In the genomic region with DNA sequence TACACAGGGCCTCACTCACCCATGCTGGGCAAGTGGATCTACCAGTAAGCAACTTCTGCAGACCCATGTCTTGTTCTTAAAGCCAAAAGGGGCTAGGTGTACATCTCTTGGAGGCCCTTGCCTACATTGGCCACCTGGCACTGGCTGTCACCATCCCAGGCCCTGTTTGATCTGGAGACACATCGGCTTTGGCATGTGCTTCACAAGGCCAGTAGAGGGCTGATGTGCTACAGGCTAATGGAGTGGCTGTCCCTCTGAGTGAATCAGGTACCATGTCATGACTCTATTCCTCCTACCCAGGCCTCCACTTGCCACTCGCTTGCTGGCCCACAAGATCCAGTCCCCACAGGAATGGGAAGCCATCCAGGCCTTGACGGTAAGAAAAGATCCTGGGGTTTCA, we compare ENCODE assay signal across 37 mouse cellular contexts. TPM values are rescaled to one million over a fixed set of nuclear protein-coding genes. Genes with fewer than 3 reads are reported as not detected.
DNase-seq lines count a peak whose midpoint lies in the region; ATAC-seq and TF ChIP-seq lines count a peak whose summit lies in the region.
"Had no signal": no experiment of that assay in that cellular context is flagged by ENCODE, and none has a peak within 500 bp of the region (broad histone marks: within the 10 kb centered on the region; RNA-seq: fewer than 3 reads in every experiment).

No protein-coding gene starts in this region.

- no peak overlapping the region for H3K27ac ChIP-seq in heart, embryonic 11.5 days (ENCODE audit: low read depth, low read length)
- H3K27ac ChIP-seq in liver, embryonic 14.5 days = no peak overlapping the region
- no peak overlapping the region for H3K27ac ChIP-seq in midbrain, postnatal 0 days (ENCODE audit: low read depth, low read length)
- H3K27ac ChIP-seq in midbrain, embryonic 10.5 days (replicated peaks) = no peak overlapping the region
- H3K27ac ChIP-seq: heart, embryonic 10.5 days; hindbrain, embryonic 14.5 days; kidney, embryonic 15.5 days; limb, embryonic 10.5 days; limb, embryonic 15.5 days had no signal

- no peaks in the 10 kb centered on the region for H3K9me3 ChIP-seq in heart, embryonic 11.5 days (replicated peaks; ENCODE audit: control insufficient read depth, low read length)
- no peaks in the 10 kb centered on the region for H3K9me3 ChIP-seq in liver, embryonic 14.5 days (ENCODE audit: control insufficient read depth, low read length)
- H3K9me3 ChIP-seq in midbrain, postnatal 0 days (ENCODE audit: low read length) = no peaks in the 10 kb centered on the region
- H3K9me3 ChIP-seq in midbrain, embryonic 10.5 days (replicated peaks) = no peaks in the 10 kb centered on the region
- H3K9me3 ChIP-seq: heart, embryonic 10.5 days; kidney, embryonic 15.5 days; limb, embryonic 10.5 days; limb, embryonic 15.5 days had no signal

- no peak overlapping the region for H3K4me2 ChIP-seq in heart, embryonic 11.5 days
- H3K4me2 ChIP-seq in liver, embryonic 14.5 days (ENCODE audit: low read depth) = no peak overlapping the region
- no peak overlapping the region for H3K4me2 ChIP-seq in midbrain, postnatal 0 days (ENCODE audit: low read depth, low read length, poor library complexity, severe bottlenecking)
- H3K4me2 ChIP-seq: hindbrain, embryonic 14.5 days; kidney, embryonic 15.5 days; limb, embryonic 15.5 days had no signal

- no peak for DNase-seq in heart, postnatal 4 days
- no peak for DNase-seq in liver, embryonic 14.5 days (ENCODE audit: low read depth in 3 of 3, low spot score in 3 of 3)
- DNase-seq in liver = no peak
- no peak for DNase-seq in midbrain, postnatal 0 days (ENCODE audit: low spot score)
- no peak for DNase-seq in midbrain, embryonic 10.5 days (ENCODE audit: low spot score)
- DNase-seq in right cerebral cortex, adult 18-20 months = no peak
- DNase-seq: adrenal gland, adult 2 months; adrenal gland, postnatal 36 days; cerebellum, adult 2 months; cerebellum, postnatal 14 days; kidney, adult 18-20 months; kidney, postnatal 4 days; layer of hippocampus, adult 9-11 months; lung, adult 2 months; lung, postnatal 4 days; midbrain, embryonic 14.5 days; spleen, adult 18-20 months; thymus, adult 18-20 months; thymus, postnatal 25 days had no signal

- H3K9ac ChIP-seq in heart, embryonic 11.5 days (ENCODE audit: low read depth, low read length) = 0 out of 2 replicates have a peak overlapping the region, but pooled peaks have one; percentile 22
- H3K9ac ChIP-seq in liver, embryonic 14.5 days (replicated peaks) = no peak overlapping the region
- no peak overlapping the region for H3K9ac ChIP-seq in midbrain, postnatal 0 days (replicated peaks; ENCODE audit: low read length, poor library complexity, severe bottlenecking)
- H3K9ac ChIP-seq: hindbrain, embryonic 14.5 days; kidney, embryonic 15.5 days; limb, embryonic 15.5 days had no signal

- ATAC-seq in heart, embryonic 11.5 days (replicated peaks; ENCODE audit: insufficient number of reproducible peaks, low FRiP score, low TSS enrichment) = no peak
- ATAC-seq in liver, embryonic 14.5 days (ENCODE audit: insufficient read depth) = no peak
- ATAC-seq in midbrain, postnatal 0 days (ENCODE audit: low FRiP score) = no peak
- ATAC-seq: activated CD4-positive, CD25-positive, alpha-beta regulatory T cell, adult 4 months; forebrain, embryonic 16.5 days had no signal

- TF ChIP-seq EP300 in liver, embryonic 14.5 days (IDR thresholded peaks at IDR 0.05; ENCODE audit: low read depth) = no peak

- H3K27me3 ChIP-seq in heart, embryonic 11.5 days (ENCODE audit: control insufficient read depth, insufficient read depth, low read length) = no peaks in the 10 kb centered on the region
- H3K27me3 ChIP-seq in liver, embryonic 14.5 days (ENCODE audit: control insufficient read depth, insufficient read depth, low read length) = no peaks in the 10 kb centered on the region
- no peaks in the 10 kb centered on the region for H3K27me3 ChIP-seq in midbrain, postnatal 0 days (ENCODE audit: insufficient read depth, low read length)
- no peaks in the 10 kb centered on the region for H3K27me3 ChIP-seq in midbrain, embryonic 10.5 days (ENCODE audit: low read depth, poor library complexity, severe bottlenecking)
- H3K27me3 ChIP-seq: kidney, embryonic 15.5 days; limb, embryonic 15.5 days had no signal

- H3K36me3 ChIP-seq in heart, embryonic 11.5 days (ENCODE audit: control insufficient read depth, insufficient read depth, low read length) = peaks cover 25% of the 10 kb centered on the region
- peaks cover 21% of the 10 kb centered on the region for H3K36me3 ChIP-seq in liver, embryonic 14.5 days (replicated peaks; ENCODE audit: control insufficient read depth, insufficient read depth, low read depth)
- H3K36me3 ChIP-seq in midbrain, postnatal 0 days (ENCODE audit: insufficient read depth, low read length) = peaks cover 53% of the 10 kb centered on the region
- H3K36me3 ChIP-seq in midbrain, embryonic 10.5 days = peaks cover 69% of the 10 kb centered on the region

- WGBS in heart, embryonic 11.5 days (ENCODE audit: insufficient replicate concordance) = 85% methylated on average over 3 of the region's 3 CpGs
- 77% methylated on average over 3 of the region's 3 CpGs for WGBS in liver, embryonic 14.5 days (ENCODE audit: insufficient replicate concordance)
- 83% methylated on average over 3 of the region's 3 CpGs for WGBS in midbrain, postnatal 0 days
- WGBS in midbrain, embryonic 10.5 days = 84% methylated on average over 3 of the region's 3 CpGs

- H3K4me1 ChIP-seq in heart, embryonic 11.5 days (ENCODE audit: control insufficient read depth, insufficient read depth, low read length) = peaks cover 12% of the 10 kb centered on the region
- H3K4me1 ChIP-seq in liver, embryonic 14.5 days (replicated peaks; ENCODE audit: control insufficient read depth in 2 of 2, insufficient read depth in 2 of 2, low read length in 1 of 2) = peaks cover 5 to 9% of the 10 kb centered on the region in 2 experiments
- H3K4me1 ChIP-seq in midbrain, postnatal 0 days (ENCODE audit: insufficient read depth, low read length) = peaks cover 7% of the 10 kb centered on the region; the same call in 1 of the 2 replicates
- peaks cover 27% of the 10 kb centered on the region for H3K4me1 ChIP-seq in midbrain, embryonic 10.5 days

- TF ChIP-seq CTCF in liver, embryonic 14.5 days (IDR thresholded peaks at IDR 0.05; ENCODE audit: low read depth) = peak; percentile 50
- TF ChIP-seq CTCF in midbrain, postnatal 0 days (IDR thresholded peaks at IDR 0.05) = peak; percentile 41; the same call in 1 of the 2 replicates

- no peak overlapping the region for H3K4me3 ChIP-seq in heart, embryonic 11.5 days (ENCODE audit: low read depth, low read length)
- H3K4me3 ChIP-seq in liver, embryonic 14.5 days (ENCODE audit: insufficient read depth in 1 of 2, low read depth in 2 of 2, low read length in 2 of 2) = no peak overlapping the region
- H3K4me3 ChIP-seq in midbrain, postnatal 0 days (ENCODE audit: low read depth, low read length) = no peak overlapping the region
- no peak overlapping the region for H3K4me3 ChIP-seq in midbrain, embryonic 10.5 days
- H3K4me3 ChIP-seq: erythroblast, embryonic 14.5 days; heart, embryonic 10.5 days; kidney, embryonic 15.5 days; limb, embryonic 10.5 days; limb, embryonic 15.5 days had no signal

RNA-seq across cellular contexts. Expression of gene Gga1, which starts 4.8 kb away (rescaled TPM):
- 29.3 and 31.7 TPM in 2 replicates for polyA plus RNA-seq in heart, embryonic 11.5 days (2014; fragmentation: Nextera tagmentation; extraction: Ambion mirVana)
- 10 to 100 TPM; 47.1 to 47.6 TPM for total RNA-seq in heart, postnatal 4 days (2021)
- 16.6 and 19.1 TPM in 2 replicates for polyA plus RNA-seq in liver, embryonic 14.5 days (2012; rRNA removed)
- polyA plus RNA-seq in liver, embryonic 14.5 days (2014; fragmentation: Nextera tagmentation; extraction: Ambion mirVana) = 13.6 and 15.6 TPM in 2 replicates
- total RNA-seq in midbrain, postnatal 0 days (2014; rRNA removed) = 37.0 and 42.8 TPM in 2 replicates
- polyA plus RNA-seq in midbrain, postnatal 0 days (2015; fragmentation: Nextera tagmentation; extraction: Ambion mirVana) = 42.4 and 43.4 TPM in 2 replicates
- polyA plus RNA-seq in midbrain, embryonic 10.5 days (2016; fragmentation: Nextera tagmentation; extraction: Ambion mirVana) = 47.1 and 52.8 TPM in 2 replicates

RNA-seq across cellular contexts. Expression of gene Gm49510, which starts 17.6 kb away (rescaled TPM):
- polyA plus RNA-seq in heart, embryonic 11.5 days (2014; fragmentation: Nextera tagmentation; extraction: Ambion mirVana) = 0.23 and 0.47 TPM in 2 replicates
- under 1 TPM in 1 of 2 experiments, not detected in 1; 0.29 TPM for total RNA-seq in heart, postnatal 4 days (2021)
- polyA plus RNA-seq in liver, embryonic 14.5 days (2012; rRNA removed) = 0.03 and 0.17 TPM in 2 replicates
- 0.10 and 0.13 TPM in 2 replicates for polyA plus RNA-seq in liver, embryonic 14.5 days (2014; fragmentation: Nextera tagmentation; extraction: Ambion mirVana)
- total RNA-seq in midbrain, postnatal 0 days (2014; rRNA removed) = 1.7 TPM in 1 of 2 replicates, not detected in the other
- polyA plus RNA-seq in midbrain, postnatal 0 days (2015; fragmentation: Nextera tagmentation; extraction: Ambion mirVana) = 0.17 TPM in 1 of 2 replicates, not detected in the other
- 0.12 TPM in 1 of 2 replicates, not detected in the other for polyA plus RNA-seq in midbrain, embryonic 10.5 days (2016; fragmentation: Nextera tagmentation; extraction: Ambion mirVana)
- total RNA-seq: adrenal gland, adult 2 months; adrenal gland, postnatal 36 days; ES-E14; gastrocnemius, adult 8-10 months; hematopoietic stem cell, adult 5-6 weeks; left cerebral cortex, postnatal 10 days; megakaryocyte-erythroid progenitor cell, adult 5-6 weeks had no signal
- polyA plus RNA-seq: activated CD4-positive, CD25-positive, alpha-beta regulatory T cell, adult 4 months; adrenal gland, adult 2 months; midbrain, embryonic 14.5 days had no signal

RNA-seq across cellular contexts. Expression of gene Sh3bp1, which starts 17.7 kb away (rescaled TPM):
- polyA plus RNA-seq in heart, embryonic 11.5 days (2014; fragmentation: Nextera tagmentation; extraction: Ambion mirVana) = 25.0 and 29.3 TPM in 2 replicates
- total RNA-seq in heart, postnatal 4 days (2021) = 10 to 100 TPM in 1 of 2 experiments, 1 to 10 TPM in 1; 7.7 to 11.1 TPM
- polyA plus RNA-seq in liver, embryonic 14.5 days (2012; rRNA removed) = 22.2 and 23.2 TPM in 2 replicates
- polyA plus RNA-seq in liver, embryonic 14.5 days (2014; fragmentation: Nextera tagmentation; extraction: Ambion mirVana) = 13.3 and 15.3 TPM in 2 replicates
- 4.2 and 4.5 TPM in 2 replicates for total RNA-seq in midbrain, postnatal 0 days (2014; rRNA removed)
- polyA plus RNA-seq in midbrain, postnatal 0 days (2015; fragmentation: Nextera tagmentation; extraction: Ambion mirVana) = 4.0 and 4.7 TPM in 2 replicates
- 16.5 and 18.7 TPM in 2 replicates for polyA plus RNA-seq in midbrain, embryonic 10.5 days (2016; fragmentation: Nextera tagmentation; extraction: Ambion mirVana)

RNA-seq across cellular contexts. Expression of gene Lgals2, which starts 26.5 kb away (rescaled TPM):
- 0.49 TPM in 1 of 2 replicates, not detected in the other for polyA plus RNA-seq in heart, embryonic 11.5 days (2014; fragmentation: Nextera tagmentation; extraction: Ambion mirVana)
- total RNA-seq in heart, postnatal 4 days (2021) = not detected
- 8.7 and 9.8 TPM in 2 replicates for polyA plus RNA-seq in liver, embryonic 14.5 days (2012; rRNA removed)
- 14.0 and 15.0 TPM in 2 replicates for polyA plus RNA-seq in liver, embryonic 14.5 days (2014; fragmentation: Nextera tagmentation; extraction: Ambion mirVana)
- not detected in 2 replicates for total RNA-seq in midbrain, postnatal 0 days (2014; rRNA removed)
- not detected in 2 replicates for polyA plus RNA-seq in midbrain, postnatal 0 days (2015; fragmentation: Nextera tagmentation; extraction: Ambion mirVana)
- not detected in 2 replicates for polyA plus RNA-seq in midbrain, embryonic 10.5 days (2016; fragmentation: Nextera tagmentation; extraction: Ambion mirVana)
- total RNA-seq: gastrocnemius, adult 8-10 months; granulocyte monocyte progenitor cell, adult 5-6 weeks; hematopoietic stem cell, adult 5-6 weeks; left cerebral cortex, postnatal 10 days; megakaryocyte-erythroid progenitor cell, adult 5-6 weeks; neutrophil, adult 5-6 weeks had no signal
- polyA plus RNA-seq: activated CD4-positive, CD25-positive, alpha-beta regulatory T cell, adult 4 months; erythroblast, embryonic 14.5 days; forebrain, embryonic 11.5 days; forebrain, embryonic 16.5 days; hindbrain, embryonic 14.5 days; limb, embryonic 10.5 days; midbrain, embryonic 14.5 days; neural tube, embryonic 11.5 days had no signal

RNA-seq across cellular contexts. Expression of gene Pdxp, which starts 31.9 kb away (rescaled TPM):
- 24.3 and 25.7 TPM in 2 replicates for polyA plus RNA-seq in heart, embryonic 11.5 days (2014; fragmentation: Nextera tagmentation; extraction: Ambion mirVana)
- total RNA-seq in heart, postnatal 4 days (2021) = 1 to 10 TPM; 9.3 to 9.4 TPM
- polyA plus RNA-seq in liver, embryonic 14.5 days (2012; rRNA removed) = 9.3 and 9.7 TPM in 2 replicates
- 6.4 and 7.8 TPM in 2 replicates for polyA plus RNA-seq in liver, embryonic 14.5 days (2014; fragmentation: Nextera tagmentation; extraction: Ambion mirVana)
- total RNA-seq in midbrain, postnatal 0 days (2014; rRNA removed) = 350 and 364 TPM in 2 replicates
- polyA plus RNA-seq in midbrain, postnatal 0 days (2015; fragmentation: Nextera tagmentation; extraction: Ambion mirVana) = 171 and 181 TPM in 2 replicates
- 27.3 and 29.8 TPM in 2 replicates for polyA plus RNA-seq in midbrain, embryonic 10.5 days (2016; fragmentation: Nextera tagmentation; extraction: Ambion mirVana)
